Mouse (Mus musculus): ENCODE data around the gene Cgnl1. TPM values are rescaled to one million over a fixed set of nuclear protein-coding genes. Genes with fewer than 3 reads are reported as not detected.

Cgnl1 gene
- polyA plus RNA-seq, 1 experiment from 2014 or later: 30.6 TPM

- no peak overlapping the region for H3K4me2 ChIP-seq
- H3K27me3 ChIP-seq: no peaks in the 10 kb centered on the region
- H3K27ac ChIP-seq: peak overlapping the region; percentile 64
- no peaks in the 10 kb centered on the region for H3K9me3 ChIP-seq (replicated peaks)
- H3K36me3 ChIP-seq: no peaks in the 10 kb centered on the region
- H3K4me3 ChIP-seq (replicated peaks): no peak overlapping the region
- no peak for ATAC-seq (replicated peaks; ENCODE audit: low FRiP score)
- H3K4me1 ChIP-seq: peaks cover 21% of the 10 kb centered on the region
- WGBS: 80% methylated on average over 6 of the region's 6 CpGs
- no peak overlapping the region for H3K9ac ChIP-seq
Observed at GRCm38 (mm10) chr9:71612981-71613380, 158.4 kb downstream of the Cgnl1 start.

GRCm38 (mm10) chr9:71611876-71612275 is 159.5 kb downstream of the Cgnl1 start:
- Histone ChIP-seq H3K27me3 (no peaks in the 10 kb centered on the region), H3K9ac (no peak overlapping the region), H3K36me3 (no peaks in the 10 kb centered on the region), H3K9me3 (replicated peaks) (no peaks in the 10 kb centered on the region), H3K27ac (peak overlapping the region; percentile 64), H3K4me2 (no peak overlapping the region), H3K4me3 (replicated peaks) (no peak overlapping the region), H3K4me1 (peaks cover 27% of the 10 kb centered on the region)
- no peak for ATAC-seq (replicated peaks; ENCODE audit: low FRiP score)
- 66% methylated on average over 4 of the region's 4 CpGs for WGBS

- Histone ChIP-seq H3K4me1 (peaks cover 30% of the 10 kb centered on the region), H3K4me2 (no peak overlapping the region), H3K27me3 (no peaks in the 10 kb centered on the region), H3K9me3 (replicated peaks) (no peaks in the 10 kb centered on the region), H3K27ac (no peak overlapping the region), H3K4me3 (replicated peaks) (no peak overlapping the region), H3K36me3 (no peaks in the 10 kb centered on the region), H3K9ac (no peak overlapping the region)
- 66% methylated on average over 6 of the region's 6 CpGs for WGBS
- ATAC-seq (replicated peaks; ENCODE audit: low FRiP score): no peak
Observed at GRCm38 (mm10) chr9:71609010-71609409, 162.4 kb downstream of the Cgnl1 start.

- no peak overlapping the region for H3K4me3 ChIP-seq (replicated peaks)
- H3K27me3 ChIP-seq: no peaks in the 10 kb centered on the region
- H3K27ac ChIP-seq: peak overlapping the region; percentile 84
- WGBS: 46% methylated on average over 13 of the region's 13 CpGs
- H3K4me1 ChIP-seq: peaks cover 18% of the 10 kb centered on the region
- no peaks in the 10 kb centered on the region for H3K9me3 ChIP-seq (replicated peaks)
- H3K36me3 ChIP-seq: no peaks in the 10 kb centered on the region
- H3K9ac ChIP-seq: 0 out of 2 replicates have a peak overlapping the region, but pooled peaks have one; percentile 10
- no peak overlapping the region for H3K4me2 ChIP-seq
- peak; percentile 78 for ATAC-seq (replicated peaks; ENCODE audit: low FRiP score)
Observed at GRCm38 (mm10) chr9:71606296-71607057, 164.9 kb downstream of the Cgnl1 start.

- H3K4me3 ChIP-seq (replicated peaks): no peak overlapping the region
- WGBS: 36% methylated on average over 6 of the region's 6 CpGs
- H3K4me1 ChIP-seq: peaks cover 23% of the 10 kb centered on the region
- H3K9ac ChIP-seq: no peak overlapping the region
- no peak overlapping the region for H3K4me2 ChIP-seq
- no peaks in the 10 kb centered on the region for H3K36me3 ChIP-seq
- H3K27ac ChIP-seq: no peak overlapping the region
- no peak for ATAC-seq (replicated peaks; ENCODE audit: low FRiP score)
- no peaks in the 10 kb centered on the region for H3K27me3 ChIP-seq
- H3K9me3 ChIP-seq (replicated peaks): no peaks in the 10 kb centered on the region
Observed at GRCm38 (mm10) chr9:71604914-71605635, 166.3 kb downstream of the Cgnl1 start.

- Histone ChIP-seq H3K27ac (no peak overlapping the region), H3K9ac (no peak overlapping the region), H3K36me3 (no peaks in the 10 kb centered on the region), H3K4me3 (replicated peaks) (no peak overlapping the region), H3K27me3 (no peaks in the 10 kb centered on the region), H3K9me3 (replicated peaks) (no peaks in the 10 kb centered on the region), H3K4me2 (no peak overlapping the region), H3K4me1 (peaks cover 23% of the 10 kb centered on the region)
- ATAC-seq (replicated peaks; ENCODE audit: low FRiP score): no peak
- 70% methylated on average over 7 of the region's 7 CpGs for WGBS
Observed at GRCm38 (mm10) chr9:71599861-71600260, 171.5 kb downstream of the Cgnl1 start.

- no peak overlapping the region for H3K4me3 ChIP-seq (replicated peaks)
- peaks cover 34% of the 10 kb centered on the region for H3K4me1 ChIP-seq
- no peak overlapping the region for H3K27ac ChIP-seq
- no peaks in the 10 kb centered on the region for H3K9me3 ChIP-seq (replicated peaks)
- WGBS: 31% methylated on average over 6 of the region's 6 CpGs
- no peaks in the 10 kb centered on the region for H3K36me3 ChIP-seq
- no peak overlapping the region for H3K4me2 ChIP-seq
- H3K9ac ChIP-seq: no peak overlapping the region
- ATAC-seq (replicated peaks; ENCODE audit: low FRiP score): no peak
- no peaks in the 10 kb centered on the region for H3K27me3 ChIP-seq
Observed at GRCm38 (mm10) chr9:71596888-71597287, 174.5 kb downstream of the Cgnl1 start.

- no peaks in the 10 kb centered on the region for H3K36me3 ChIP-seq
- 32% methylated on average over 6 of the region's 6 CpGs for WGBS
- peak overlapping the region; percentile 51; the same call in 1 of the 2 replicates for H3K27ac ChIP-seq
Observed at GRCm38 (mm10) chr9:71592577-71593285, 178.7 kb downstream of the Cgnl1 start.

GRCm38 (mm10) chr9:71591938-71592548 is 179.4 kb downstream of the Cgnl1 start, which contains the start of gene Myzap:
Gene Myzap, minus strand, starts transcription at chr9:71592360.
- Histone ChIP-seq H3K27me3 (0 out of 2 replicates have a peak, but pooled peaks cover 6% of the 10 kb centered on the region), H3K4me3 (replicated peaks) (peak within 1 kb of the TSS; percentile 65), H3K27ac (peak within 1 kb of the TSS; percentile 51; the same call in 1 of the 2 replicates), H3K36me3 (no peaks in the 10 kb centered on the region), H3K9ac (peak within 1 kb of the TSS; percentile 57), H3K9me3 (replicated peaks) (no peaks in the 10 kb centered on the region), H3K4me1 (peaks cover 41% of the 10 kb centered on the region), H3K4me2 (peak within 1 kb of the TSS; percentile 88)
- ATAC-seq (replicated peaks; ENCODE audit: low FRiP score): peak; percentile 94
- WGBS: 2% methylated on average over 29 of the region's 29 CpGs

More at GRCm38 (mm10) chr9:71592577-71593285, 178.7 kb downstream of the Cgnl1 start:
- Histone ChIP-seq H3K4me1 (peaks cover 43% of the 10 kb centered on the region), H3K4me3 (replicated peaks) (peak overlapping the region; percentile 65), H3K9ac (peak overlapping the region; percentile 57; the same call in 1 of the 2 replicates), H3K4me2 (peak overlapping the region; percentile 88), H3K9me3 (replicated peaks) (no peaks in the 10 kb centered on the region), H3K27me3 (0 out of 2 replicates have a peak, but pooled peaks cover 6% of the 10 kb centered on the region)
- ATAC-seq (replicated peaks; ENCODE audit: low FRiP score): peak; percentile 5; the same call in 1 of the 2 replicates

- Histone ChIP-seq H3K4me1 (peaks cover 42% of the 10 kb centered on the region), H3K27ac (0 out of 2 replicates have a peak overlapping the region, but pooled peaks have one; percentile 6), H3K27me3 (0 out of 2 replicates have a peak, but pooled peaks cover 6% of the 10 kb centered on the region), H3K36me3 (no peaks in the 10 kb centered on the region), H3K9ac (no peak overlapping the region), H3K9me3 (replicated peaks) (no peaks in the 10 kb centered on the region), H3K4me3 (replicated peaks) (peak overlapping the region; percentile 65), H3K4me2 (peak overlapping the region; percentile 88)
- no peak for ATAC-seq (replicated peaks; ENCODE audit: low FRiP score)
- WGBS: 25% methylated on average over 5 of the region's 5 CpGs
Observed at GRCm38 (mm10) chr9:71591106-71591505, 180.3 kb downstream of the Cgnl1 start.

GRCm38 (mm10) chr9:71589771-71590170 is 181.6 kb downstream of the Cgnl1 start:
- peak overlapping the region; percentile 88 for H3K4me2 ChIP-seq
- no peak overlapping the region for H3K27ac ChIP-seq

More at GRCm38 (mm10) chr9:71589771-71590170, 181.6 kb downstream of the Cgnl1 start:
- Histone ChIP-seq H3K4me3 (replicated peaks) (no peak overlapping the region), H3K36me3 (peaks cover 6% of the 10 kb centered on the region), H3K4me1 (peaks cover 42% of the 10 kb centered on the region), H3K9ac (no peak overlapping the region), H3K9me3 (replicated peaks) (peaks cover 11% of the 10 kb centered on the region), H3K27me3 (0 out of 2 replicates have a peak, but pooled peaks cover 6% of the 10 kb centered on the region)
- ATAC-seq (replicated peaks; ENCODE audit: low FRiP score): no peak
- 54% methylated on average over 7 of the region's 7 CpGs for WGBS
